Mouse (Mus musculus): ENCODE results near the gene Ncoa7.
"Not testable (repeated sequence)": the region's sequence is repeated elsewhere in the genome, so short reads cannot be mapped to it uniquely, and the experiment has no call there.

Gene Ncoa7

GRCm38 (mm10) chr10:30674825-30675224, 128.3 kb downstream of the Ncoa7 start:
- in situ Hi-C loops (cut with MboI), result no loop called here

- in situ Hi-C loops (cut with MboI), result no loop called here
Measured at GRCm38 (mm10) chr10:30666580-30666979, 136.5 kb downstream of the Ncoa7 start.

- in situ Hi-C loops (cut with MboI), result no loop called here
Measured at GRCm38 (mm10) chr10:30660564-30661328, 142.4 kb downstream of the Ncoa7 start.

- in situ Hi-C loops (cut with MboI), result no loop called here
Measured at GRCm38 (mm10) chr10:30655655-30656054, 147.5 kb downstream of the Ncoa7 start.

- in situ Hi-C loops (cut with MboI), result no loop called here
Measured at GRCm38 (mm10) chr10:30647681-30648080, 155.4 kb downstream of the Ncoa7 start.

- in situ Hi-C loops (cut with MboI), result no loop called here
Measured at GRCm38 (mm10) chr10:30638216-30638615, 164.9 kb downstream of the Ncoa7 start.

GRCm38 (mm10) chr10:30636474-30637154, 166.5 kb downstream of the Ncoa7 start:
- in situ Hi-C loops (cut with MboI), result not testable (repeated sequence)

- in situ Hi-C loops (cut with MboI), result no loop called here
Measured at GRCm38 (mm10) chr10:30632718-30633117, 170.4 kb downstream of the Ncoa7 start.

- in situ Hi-C loops (cut with MboI), result no loop called here
Measured at GRCm38 (mm10) chr10:30629977-30630376, 173.1 kb downstream of the Ncoa7 start.

- in situ Hi-C loops (cut with MboI), result no loop called here
Measured at GRCm38 (mm10) chr10:30629513-30629912, 173.6 kb downstream of the Ncoa7 start, which contains the start of gene Hint3. Gene Hint3 (minus strand): TSS chr10:30629632.

- in situ Hi-C loops (cut with MboI), result not testable (repeated sequence)
Measured at GRCm38 (mm10) chr10:30628444-30628843, 174.7 kb downstream of the Ncoa7 start.

- in situ Hi-C loops (cut with MboI), result no loop called here
Measured at GRCm38 (mm10) chr10:30627548-30627947, 175.6 kb downstream of the Ncoa7 start.

- in situ Hi-C loops (cut with MboI), result loop anchor here (25.0 kb wide), 3 partner anchors 437 to 1262 kb away; partner anchors contain the start of genes Hddc2 and Rnf146
Measured at GRCm38 (mm10) chr10:30624161-30625019, 178.7 kb downstream of the Ncoa7 start.

GRCm38 (mm10) chr10:30622928-30623327, 180.2 kb downstream of the Ncoa7 start:
- in situ Hi-C loops (cut with MboI), result loop anchor here (25.0 kb wide), 3 partner anchors 436 to 1261 kb away; partner anchors contain the start of genes Hddc2 and Rnf146

- in situ Hi-C loops (cut with MboI), result loop anchor here (10.0 to 25.0 kb wide), 4 partner anchors 186 to 1257 kb away; partner anchors contain the start of genes Hddc2, Ncoa7 and Rnf146
Measured at GRCm38 (mm10) chr10:30618918-30619210, 184.3 kb downstream of the Ncoa7 start.

- in situ Hi-C loops (cut with MboI), result loop anchor here (10.0 to 25.0 kb wide), 4 partner anchors 186 to 1256 kb away; partner anchors contain the start of genes Hddc2, Ncoa7 and Rnf146
Measured at GRCm38 (mm10) chr10:30618091-30618917, 184.8 kb downstream of the Ncoa7 start.

GRCm38 (mm10) chr10:30613039-30613438, 190.1 kb downstream of the Ncoa7 start:
- in situ Hi-C loops (cut with MboI), result loop anchor here (10.0 to 25.0 kb wide), 4 partner anchors 192 to 1251 kb away; partner anchors contain the start of genes Hddc2, Ncoa7 and Rnf146

GRCm38 (mm10) chr10:30609614-30610013, 193.5 kb downstream of the Ncoa7 start:
- in situ Hi-C loops (cut with MboI), result loop anchor here (10.0 to 25.0 kb wide), 4 partner anchors 195 to 1247 kb away; partner anchors contain the start of genes Hddc2, Ncoa7 and Rnf146

- in situ Hi-C loops (cut with MboI), result loop anchor here (25.0 kb wide), 3 partner anchors 421 to 1246 kb away; partner anchors contain the start of genes Hddc2 and Rnf146
Measured at GRCm38 (mm10) chr10:30608109-30608508, 195.0 kb downstream of the Ncoa7 start.

- in situ Hi-C loops (cut with MboI), result loop anchor here (25.0 kb wide), 3 partner anchors 413 to 1238 kb away; partner anchors contain the start of genes Hddc2 and Rnf146
Measured at GRCm38 (mm10) chr10:30600542-30600966, 202.6 kb downstream of the Ncoa7 start, which contains the start of gene Trmt11. Gene Trmt11 (minus strand): TSS chr10:30600749.
